Mouse (Mus musculus) yolk sac, embryonic 10.5 days (tissue): Measurements from ENCODE around the gene Lyve1.

ENCODE experiments used
- DNase-seq: peaks from one replicate; pipeline ENCODE4 v3.0.0-alpha.2; 2017; ENCODE audit warnings: low spot score

Gene Lyve1

GRCm38 (mm10) chr7:110853611-110854010 is 9.4 kb downstream of the Lyve1 start:
- no peak for DNase-seq

DNA sequence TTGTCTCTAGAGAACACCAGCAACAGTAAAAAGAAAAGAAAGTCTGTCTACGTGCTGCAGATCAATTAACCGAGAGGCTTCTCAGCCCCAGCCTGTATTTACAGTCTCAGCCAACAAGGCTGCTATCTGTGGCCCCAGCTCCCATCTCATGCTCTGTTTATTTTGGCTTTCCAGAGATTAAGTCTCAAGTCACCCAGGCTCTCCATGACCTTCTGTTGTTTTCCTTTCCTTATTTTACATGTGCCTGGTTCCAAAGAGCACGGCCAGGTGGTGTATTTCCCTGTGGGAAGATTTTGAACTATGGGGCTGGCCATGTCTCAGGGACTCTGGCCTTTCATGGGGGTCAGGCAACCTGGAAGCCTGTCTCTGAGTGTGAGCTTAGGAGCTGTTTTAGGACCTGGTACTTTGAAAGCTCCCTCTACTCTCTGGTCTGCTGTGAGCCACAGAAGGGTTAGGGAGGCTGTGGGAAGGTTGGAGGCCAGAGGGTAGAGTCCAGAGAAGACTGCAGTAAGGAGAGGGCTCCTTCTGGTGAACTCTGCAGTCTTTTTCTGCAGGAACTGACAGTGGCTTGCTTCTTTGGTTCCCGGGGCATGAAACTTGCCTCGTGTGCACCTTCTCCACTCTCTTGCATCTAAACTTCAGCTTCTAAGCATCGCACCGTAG is 11.4 kb downstream of the Lyve1 start:
- DNase-seq: peak; percentile 78

- no peak for DNase-seq
Observed at GRCm38 (mm10) chr7:110848371-110848770, 14.7 kb downstream of the Lyve1 start.

GRCm38 (mm10) chr7:110847321-110847720 is 15.7 kb downstream of the Lyve1 start:
- DNase-seq: no peak

GRCm38 (mm10) chr7:110843916-110844874 is 18.8 kb downstream of the Lyve1 start, which contains the start of gene Rnf141:
Rnf141 (minus strand) TSS chr7:110844457.
- peak; percentile 94 for DNase-seq

GRCm38 (mm10) chr7:110840332-110840731 is 22.7 kb downstream of the Lyve1 start:
- DNase-seq: peak; percentile 58

DNA sequence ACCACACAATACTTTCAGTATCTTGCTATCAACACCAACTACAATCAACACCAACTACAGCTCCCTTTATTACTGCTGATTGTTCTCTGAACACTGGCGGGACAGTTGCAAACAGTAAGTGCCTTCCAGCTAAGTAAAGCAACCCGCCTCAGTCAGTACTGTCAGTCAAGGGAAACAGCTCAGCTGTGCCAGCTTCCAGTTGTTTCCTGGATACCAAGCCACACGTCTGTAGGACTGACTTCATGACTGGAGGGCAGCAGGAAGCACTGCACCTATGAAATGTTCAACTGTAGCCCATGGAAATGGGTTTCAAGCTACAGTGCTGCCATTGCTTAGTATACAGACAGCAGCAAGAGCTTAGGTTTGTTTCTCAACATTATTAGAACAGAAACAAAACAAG is 28.5 kb downstream of the Lyve1 start:
- DNase-seq: no peak

DNA sequence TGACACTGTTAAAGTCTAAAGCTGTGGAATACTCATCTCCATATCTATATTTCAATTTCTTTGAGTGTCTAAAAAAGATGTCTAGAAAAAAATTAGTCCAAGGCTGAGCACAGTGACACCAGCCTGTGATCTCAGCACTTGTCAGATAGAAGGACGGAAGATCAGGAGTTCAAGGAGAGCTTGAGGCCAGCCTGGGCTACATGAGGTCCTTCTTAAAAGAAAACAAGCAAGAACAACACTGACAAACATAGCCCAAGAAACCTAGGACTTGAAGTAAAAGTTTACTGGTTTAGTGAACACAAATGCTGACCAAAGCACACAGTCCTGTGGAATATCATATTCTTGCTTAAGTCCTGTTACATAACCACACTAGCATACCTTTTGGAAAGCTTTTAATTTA is 29.0 kb downstream of the Lyve1 start:
- no peak for DNase-seq

DNA sequence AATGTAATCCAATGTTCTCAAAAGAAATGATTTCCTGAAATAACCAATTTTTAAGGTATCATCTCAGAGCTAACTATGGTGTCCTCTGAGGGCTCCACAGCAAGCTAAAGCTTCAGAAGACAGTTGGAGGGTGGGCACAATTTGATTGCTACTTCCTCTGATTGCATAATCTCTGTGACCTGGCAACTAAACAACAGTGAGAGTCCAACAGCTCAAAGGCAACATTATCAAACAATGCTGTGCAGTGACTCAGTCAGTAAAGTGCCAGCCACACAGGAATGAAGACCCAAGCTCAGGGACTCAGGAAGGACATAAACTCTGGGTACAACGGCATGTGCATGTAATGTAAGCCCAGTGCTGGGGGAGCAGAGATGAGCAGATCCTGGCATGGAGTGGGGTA is 30.0 kb downstream of the Lyve1 start:
- DNase-seq: no peak

DNA sequence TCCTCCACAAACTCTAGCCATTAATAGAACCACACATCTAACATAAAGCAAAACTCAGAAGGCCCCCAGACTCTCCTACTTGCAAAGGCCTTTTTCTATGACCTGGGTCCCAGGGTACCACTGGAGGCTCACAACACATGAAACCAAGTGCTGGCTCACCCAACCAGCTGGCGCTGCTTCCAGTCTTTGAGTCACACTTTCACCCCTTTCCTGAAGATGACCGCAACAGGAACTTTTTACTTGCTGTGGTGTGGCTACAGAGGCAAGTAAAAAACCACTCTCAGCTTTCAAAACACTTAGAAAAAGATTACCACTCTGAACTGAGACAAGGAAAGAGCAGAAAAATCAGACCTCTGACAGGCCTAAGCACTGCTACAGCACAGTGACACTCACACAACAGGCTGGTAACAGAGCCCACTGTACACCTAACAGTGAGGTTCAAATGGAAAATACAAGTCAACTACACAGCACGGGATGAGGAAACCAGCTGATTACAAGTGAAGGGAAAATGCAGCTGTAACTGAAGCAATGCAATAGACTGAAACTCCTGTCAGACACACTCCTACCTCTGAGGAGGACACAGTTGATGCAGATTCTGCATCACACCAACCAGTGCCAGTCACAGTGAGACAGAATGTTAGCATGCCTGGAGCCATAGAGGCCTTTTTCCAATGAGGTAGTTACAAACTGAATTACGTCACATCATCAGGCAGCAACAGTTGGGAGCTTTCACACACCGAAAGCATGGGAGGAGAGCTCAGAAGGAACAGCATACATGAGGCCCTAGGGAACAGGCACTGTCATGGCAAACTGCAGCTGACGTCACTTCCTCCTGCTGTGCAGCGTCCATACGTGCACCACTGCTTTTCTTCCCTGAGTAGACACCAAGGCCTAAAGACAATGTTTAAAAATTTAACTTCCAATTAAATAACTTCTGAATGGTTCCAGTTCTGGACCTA is 38.8 kb downstream of the Lyve1 start:
- no peak for DNase-seq

GRCm38 (mm10) chr7:110823593-110823992 is 39.4 kb downstream of the Lyve1 start:
- DNase-seq: no peak

DNA sequence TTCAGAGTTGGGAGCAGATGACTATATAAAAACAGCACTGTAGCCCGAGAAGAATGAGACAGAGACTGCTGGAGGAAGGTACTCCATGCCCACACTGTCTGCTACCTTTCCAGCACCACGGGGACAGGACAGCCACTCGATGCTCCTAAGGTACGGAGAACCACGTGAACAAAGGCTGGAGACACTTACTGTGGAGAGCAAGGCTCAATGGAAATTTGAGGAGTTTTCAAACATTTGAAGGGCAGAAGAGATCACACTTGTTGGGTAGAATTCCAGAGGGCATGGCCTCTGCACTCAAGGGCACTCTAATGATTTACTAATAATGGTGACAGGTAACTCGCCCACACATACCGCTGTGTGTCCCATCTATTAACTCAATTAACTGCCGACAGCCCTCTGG is 40.0 kb downstream of the Lyve1 start:
- DNase-seq: no peak

DNA sequence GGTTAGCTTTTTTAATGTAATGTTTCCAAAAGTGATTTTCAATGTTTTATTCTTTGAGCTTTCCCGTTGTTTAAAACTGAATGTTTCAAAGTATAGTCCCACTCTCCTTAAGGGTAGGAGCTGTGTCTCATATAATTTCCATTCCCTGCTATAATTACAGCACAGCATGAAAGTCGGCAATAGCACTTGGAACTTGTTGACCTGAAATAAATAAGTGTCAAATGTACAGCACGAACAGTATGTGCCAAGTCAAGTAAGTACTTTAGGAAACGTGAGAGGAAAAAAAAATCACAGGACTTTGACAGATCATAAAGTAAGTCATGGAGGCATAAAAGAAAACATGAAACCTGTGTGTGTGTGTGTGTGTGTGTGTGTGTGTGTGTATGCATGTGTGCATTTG is 41.0 kb downstream of the Lyve1 start:
- DNase-seq: no peak

DNA sequence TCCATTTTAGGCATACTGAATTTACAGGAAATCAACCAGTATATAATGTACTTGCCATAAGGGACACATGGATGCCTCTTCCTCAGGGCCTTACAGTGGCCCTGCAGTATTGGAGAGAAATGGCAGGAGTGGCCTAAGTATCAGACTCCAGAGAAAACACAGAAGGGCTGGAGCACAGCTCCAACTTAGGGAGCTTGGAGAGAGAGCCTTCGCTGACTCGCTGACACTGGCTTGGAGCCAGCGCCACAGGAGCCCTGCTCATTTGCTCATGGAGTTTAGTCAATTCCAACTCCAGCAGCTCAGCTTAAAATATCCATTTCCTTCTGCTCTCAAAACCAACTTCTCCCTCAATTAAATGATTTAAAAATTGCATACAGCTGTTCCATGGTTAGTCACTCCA is 41.4 kb downstream of the Lyve1 start:
- DNase-seq: no peak

GRCm38 (mm10) chr7:110821068-110821467 is 42.0 kb downstream of the Lyve1 start:
- DNase-seq: peak; percentile 41

GRCm38 (mm10) chr7:110818787-110819350 is 44.2 kb downstream of the Lyve1 start:
- DNase-seq: no peak

- DNase-seq: no peak
Observed at GRCm38 (mm10) chr7:110818206-110818605, 44.8 kb downstream of the Lyve1 start.

DNA sequence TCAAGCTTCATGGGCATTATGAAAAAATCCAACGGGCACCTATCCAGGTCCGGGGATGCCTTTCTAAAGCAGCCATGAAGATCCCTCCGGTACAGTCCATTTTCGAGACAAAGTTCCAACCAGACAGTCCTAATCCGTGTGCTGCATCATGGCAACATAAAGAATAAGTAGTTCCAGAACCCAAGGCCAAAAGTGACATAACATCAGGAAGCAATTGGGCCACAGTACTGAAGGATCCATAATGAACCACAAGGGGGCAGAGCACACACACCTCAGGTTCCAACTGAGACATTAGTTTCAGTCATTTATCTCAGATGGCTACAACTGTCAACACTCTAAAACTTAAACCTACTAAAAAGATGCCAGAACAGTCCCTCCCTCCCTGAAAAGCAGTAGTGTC is 47.0 kb downstream of the Lyve1 start:
- no peak for DNase-seq

DNA sequence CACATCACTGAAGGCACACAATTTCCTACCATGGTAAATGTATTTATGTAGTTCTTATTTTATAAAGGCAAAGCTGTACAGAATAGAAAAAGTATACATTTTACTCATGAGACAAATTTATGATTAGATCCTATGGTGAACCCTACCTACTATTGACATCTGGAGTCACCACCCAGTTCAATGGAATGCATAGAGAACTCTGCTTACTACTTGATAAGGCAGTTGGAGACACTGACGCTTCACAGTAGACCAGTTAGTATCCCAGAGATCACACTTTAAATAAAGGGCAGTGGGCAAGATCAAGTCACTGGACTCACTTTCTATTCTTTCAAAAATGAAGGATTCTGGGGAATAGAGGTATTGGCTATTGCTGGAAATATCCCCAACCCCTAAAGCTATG is 49.1 kb downstream of the Lyve1 start:
- no peak for DNase-seq

DNA sequence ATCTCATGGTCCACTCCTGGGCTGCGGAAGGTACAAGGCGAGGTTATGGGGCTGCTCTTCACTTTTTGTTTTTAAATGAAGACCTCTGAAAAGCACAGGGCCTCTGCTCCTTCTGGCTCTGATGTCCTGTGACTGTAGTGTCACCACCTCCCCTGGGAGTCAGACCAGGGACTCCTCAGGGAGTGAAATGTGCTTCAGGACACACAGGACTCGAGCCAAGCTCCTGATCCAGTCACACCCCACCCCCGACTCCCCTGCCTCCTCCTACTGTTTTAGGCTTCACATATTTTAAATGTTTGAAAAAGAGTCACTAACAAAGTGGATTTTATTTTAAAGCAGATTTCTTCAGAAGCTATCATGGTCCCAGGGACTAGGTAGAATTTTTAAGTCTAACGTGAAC is 51.5 kb downstream of the Lyve1 start:
- DNase-seq: no peak

- no peak for DNase-seq
Observed at GRCm38 (mm10) chr7:110810995-110811394, 52.0 kb downstream of the Lyve1 start.
